Mouse (Mus musculus) liver, embryonic 16.5 days (tissue): ENCODE measurements around the gene Abcb11. TPM values are rescaled to one million over a fixed set of nuclear protein-coding genes. Genes with fewer than 3 reads are reported as not detected.
A peak's percentile ranks its signal among the peaks of the same experiment; 100 is the strongest.

ENCODE experiments used
- ATAC-seq: fragments of 200-750 bp; cut with Nextera tagmentation; 2 replicates; pipeline ENCODE4 v1.8.0; 2017; ENCODE audit warnings: low read depth, mild to moderate bottlenecking, moderate number of reproducible peaks, moderate library complexity
- H3K27ac ChIP-seq: fragments of 300-500 bp; sonication (generic); 2 replicates; pipeline ENCODE4 v1.5.1; 2014; ENCODE audit warnings: mild to moderate bottlenecking, low read length
- H3K27me3 ChIP-seq: fragments of 300-500 bp; sonication (generic); 2 replicates; pipeline ENCODE4 v1.6.1; 2014; ENCODE audit warnings: low read depth, low read length, mixed read lengths; ENCODE audit not compliant: control insufficient read depth, insufficient read depth
- H3K36me3 ChIP-seq: fragments of 300-500 bp; sonication (generic); 2 replicates; pipeline ENCODE4 v1.6.1; 2014; ENCODE audit warnings: mild to moderate bottlenecking; ENCODE audit not compliant: control insufficient read depth, insufficient read depth
- H3K4me1 ChIP-seq: fragments of 300-500 bp; sonication (generic); 2 replicates; pipeline ENCODE4 v1.6.1; 2014; ENCODE audit warnings: low read depth, low read length, mixed read lengths; ENCODE audit not compliant: control insufficient read depth
- H3K4me2 ChIP-seq: fragments of 300-500 bp; sonication (generic); 2 replicates; pipeline ENCODE4 v1.6.1; 2014; ENCODE audit warnings: low read depth, low read length, mixed read lengths
- H3K4me3 ChIP-seq: fragments of 300-500 bp; sonication (generic); 2 replicates; pipeline ENCODE4 v1.5.1; 2014; ENCODE audit warnings: low read depth, mild to moderate bottlenecking, low read length
- H3K9ac ChIP-seq: fragments of 300-500 bp; sonication (generic); 2 replicates; pipeline ENCODE4 v1.6.1; 2014; ENCODE audit warnings: low read depth, low read length
- H3K9me3 ChIP-seq: fragments of 300-500 bp; sonication (generic); replicated peaks from 2 replicates; pipeline ENCODE4 v1.6.1; 2016; ENCODE audit warnings: low read length; ENCODE audit not compliant: control insufficient read depth
- WGBS: fragments of 180-500 bp; shearing (Covaris S2); extraction: QIAGEN DNeasy Blood & Tissue Kit; methylation state at CpG from one replicate; pipeline ENCODE4 v1.1.7; 2014; ENCODE audit not compliant: insufficient replicate concordance; 5-methylcytosine and 5-hydroxymethylcytosine counted together
- polyA plus RNA-seq: library from polyadenylated mRNA; unstranded; fragments of >200 nt; fragmentation: Nextera tagmentation; extraction: Ambion mirVana; gene quantifications from 2 replicates; pipeline ENCODE4 v1.2.1, GENCODE M21; 2015

Gene Abcb11
- polyA plus RNA-seq, 1 experiment from 2014 or later, result 20.9 TPM

GRCm38 (mm10) chr2:69212652-69213051 is 129.8 kb downstream of the Abcb11 start:
- WGBS, result 61% methylated on average over 10 of the region's 10 CpGs
- H3K4me1 ChIP-seq, result no peaks in the 10 kb centered on the region
- no peaks in the 10 kb centered on the region for H3K27me3 ChIP-seq
- no peak overlapping the region for H3K9ac ChIP-seq
- H3K9me3 ChIP-seq, result no peaks in the 10 kb centered on the region
- no peak overlapping the region for H3K27ac ChIP-seq
- H3K4me2 ChIP-seq, result no peak overlapping the region
- H3K36me3 ChIP-seq, result no peaks in the 10 kb centered on the region
- no peak overlapping the region for H3K4me3 ChIP-seq
- ATAC-seq, result no peak

- H3K9ac ChIP-seq, result no peak within 1 kb of the TSS
- H3K36me3 ChIP-seq, result no peaks in the 10 kb centered on the region
- no peaks in the 10 kb centered on the region for H3K27me3 ChIP-seq
- ATAC-seq, result no peak
- no peaks in the 10 kb centered on the region for H3K9me3 ChIP-seq
- H3K4me2 ChIP-seq, result no peak within 1 kb of the TSS
- no peak within 1 kb of the TSS for H3K27ac ChIP-seq
- no peak within 1 kb of the TSS for H3K4me3 ChIP-seq
- H3K4me1 ChIP-seq, result peaks cover 3% of the 10 kb centered on the region; the same call in 1 of the 2 replicates
- 65% methylated on average over 7 of the region's 7 CpGs for WGBS
Observed at GRCm38 (mm10) chr2:69210773-69211172, 131.6 kb downstream of the Abcb11 start, which contains the start of gene G6pc2. Gene G6pc2 (plus strand): TSS chr2:69211073.

GRCm38 (mm10) chr2:69209684-69210083 is 132.7 kb downstream of the Abcb11 start:
- ATAC-seq, result no peak
- Histone ChIP-seq H3K27ac (no peak overlapping the region), H3K9me3 (no peaks in the 10 kb centered on the region), H3K9ac (no peak overlapping the region), H3K4me3 (no peak overlapping the region), H3K4me2 (no peak overlapping the region), H3K4me1 (peaks cover 3% of the 10 kb centered on the region; the same call in 1 of the 2 replicates), H3K36me3 (no peaks in the 10 kb centered on the region), H3K27me3 (no peaks in the 10 kb centered on the region)
- 61% methylated on average over 3 of the region's 3 CpGs for WGBS

GRCm38 (mm10) chr2:69206523-69206922 is 135.9 kb downstream of the Abcb11 start:
- H3K9ac ChIP-seq, result no peak overlapping the region
- H3K4me2 ChIP-seq, result peak overlapping the region; percentile 56
- peak overlapping the region; percentile 91 for H3K4me3 ChIP-seq
- H3K27me3 ChIP-seq, result no peaks in the 10 kb centered on the region
- ATAC-seq, result peak; percentile 59
- H3K27ac ChIP-seq, result peak overlapping the region; percentile 9; the same call in 1 of the 2 replicates
- 11% methylated on average over 7 of the region's 7 CpGs for WGBS
- no peaks in the 10 kb centered on the region for H3K9me3 ChIP-seq
- H3K4me1 ChIP-seq, result peaks cover 8% of the 10 kb centered on the region
- H3K36me3 ChIP-seq, result peaks cover 19% of the 10 kb centered on the region

GRCm38 (mm10) chr2:69205791-69206351 is 136.5 kb downstream of the Abcb11 start, which contains the start of gene Spc25:
Gene Spc25 (minus strand): TSS chr2:69206194.
- H3K4me2 ChIP-seq, result peak within 1 kb of the TSS; percentile 71
- peak within 1 kb of the TSS; percentile 91 for H3K4me3 ChIP-seq
- no peaks in the 10 kb centered on the region for H3K9me3 ChIP-seq
- WGBS, result under 1% methylated on average over 39 of the region's 46 CpGs
- peak within 1 kb of the TSS; percentile 82 for H3K27ac ChIP-seq
- H3K9ac ChIP-seq, result peak within 1 kb of the TSS; percentile 90
- H3K27me3 ChIP-seq, result no peaks in the 10 kb centered on the region
- peaks cover 8% of the 10 kb centered on the region for H3K4me1 ChIP-seq
- peak; percentile 98 for ATAC-seq
- peaks cover 25% of the 10 kb centered on the region for H3K36me3 ChIP-seq

- Histone ChIP-seq H3K27me3 (no peaks in the 10 kb centered on the region), H3K9me3 (no peaks in the 10 kb centered on the region), H3K4me2 (peak overlapping the region; percentile 71), H3K27ac (peak overlapping the region; percentile 82), H3K9ac (peak overlapping the region; percentile 90), H3K36me3 (peaks cover 27% of the 10 kb centered on the region), H3K4me1 (peaks cover 8% of the 10 kb centered on the region), H3K4me3 (peak overlapping the region; percentile 91)
- 13% methylated on average over 6 of the region's 6 CpGs for WGBS
- peak; percentile 10 for ATAC-seq
Observed at GRCm38 (mm10) chr2:69205185-69205584, 137.2 kb downstream of the Abcb11 start.

- Histone ChIP-seq H3K9ac (no peak overlapping the region), H3K36me3 (peaks cover 46% of the 10 kb centered on the region), H3K4me3 (no peak overlapping the region), H3K27ac (no peak overlapping the region), H3K4me2 (no peak overlapping the region), H3K9me3 (no peaks in the 10 kb centered on the region), H3K4me1 (peaks cover 5% of the 10 kb centered on the region; the same call in 1 of the 2 replicates), H3K27me3 (no peaks in the 10 kb centered on the region)
- ATAC-seq, result no peak
- WGBS, result 67% methylated on average over 5 of the region's 5 CpGs
Observed at GRCm38 (mm10) chr2:69193555-69193954, 148.9 kb downstream of the Abcb11 start.

- Histone ChIP-seq H3K4me2 (no peak overlapping the region), H3K9ac (no peak overlapping the region), H3K9me3 (no peaks in the 10 kb centered on the region), H3K27me3 (no peaks in the 10 kb centered on the region), H3K36me3 (peaks cover 33% of the 10 kb centered on the region), H3K4me1 (peaks cover 5% of the 10 kb centered on the region; the same call in 1 of the 2 replicates), H3K4me3 (no peak overlapping the region), H3K27ac (no peak overlapping the region)
- ATAC-seq, result no peak
- WGBS, result 45% methylated on average over 5 of the region's 5 CpGs
Observed at GRCm38 (mm10) chr2:69191059-69191458, 151.4 kb downstream of the Abcb11 start.

- Histone ChIP-seq H3K27me3 (no peaks in the 10 kb centered on the region), H3K9me3 (no peaks in the 10 kb centered on the region), H3K36me3 (peaks cover 29% of the 10 kb centered on the region), H3K4me2 (no peak overlapping the region), H3K4me1 (peaks cover 5% of the 10 kb centered on the region; the same call in 1 of the 2 replicates), H3K9ac (no peak overlapping the region), H3K4me3 (no peak overlapping the region), H3K27ac (no peak overlapping the region)
- ATAC-seq, result no peak
- WGBS, result 42% methylated on average over 4 of the region's 4 CpGs
Observed at GRCm38 (mm10) chr2:69189222-69189621, 153.2 kb downstream of the Abcb11 start.
